Mouse (Mus musculus) cortical plate, adult 2 months (tissue): ENCODE results near the gene Elk4.

Source experiments
- CTCF ChIP-seq: fragments of 200-500 bp; IDR thresholded peaks from 2 replicates; pipeline ENCODE4 v1.5.1; 2011; ENCODE audit warnings: mild to moderate bottlenecking, control low read depth, low read length; ENCODE audit not compliant: insufficient read depth; ENCODE audit errors: extremely low read depth
- POLR2A ChIP-seq: fragments of 200-500 bp; IDR thresholded peaks from 2 replicates; pipeline ENCODE4 v1.6.1; 2011; ENCODE audit warnings: mild to moderate bottlenecking, low read length, control low read depth; ENCODE audit not compliant: insufficient read depth; ENCODE audit errors: extremely low read depth

GRCm38 (mm10) chr1:132038753-132039152 lies 31.3 kb downstream of the Elk4 start:
- TF ChIP-seq POLR2A: no peak
- TF ChIP-seq CTCF: no peak
